Mouse (Mus musculus): ENCODE measurements around the gene Smlr1. TPM values are rescaled to one million over a fixed set of nuclear protein-coding genes. Genes with fewer than 3 reads are reported as not detected.

Smlr1 gene
- not detected in 2 replicates for polyA plus RNA-seq (2014; fragmentation: Nextera tagmentation; extraction: Ambion mirVana)

- Histone ChIP-seq H3K4me3 (ENCODE audit: low read depth, low read length) (no peak within 1 kb of the TSS), H3K9ac (replicated peaks; ENCODE audit: low read depth, low read length) (no peak within 1 kb of the TSS), H3K27ac (ENCODE audit: low read depth, low read length) (no peak within 1 kb of the TSS), H3K4me1 (ENCODE audit: control insufficient read depth, insufficient read depth, low read length) (no peaks in the 10 kb centered on the region), H3K9me3 (ENCODE audit: control insufficient read depth, low read length) (no peaks in the 10 kb centered on the region), H3K27me3 (ENCODE audit: control insufficient read depth, insufficient read depth, low read length) (no peaks in the 10 kb centered on the region), H3K36me3 (ENCODE audit: control insufficient read depth, insufficient read depth, low read length) (no peaks in the 10 kb centered on the region), H3K4me2 (ENCODE audit: low read depth, low read length) (no peak within 1 kb of the TSS)
- 96% methylated on average over 10 of the region's 10 CpGs for WGBS
- ATAC-seq (ENCODE audit: low read depth): no peak
Observed at GRCm38 (mm10) chr10:25535891-25536331, at the start of gene Smlr1. TSS of gene Smlr1 (minus strand) at chr10:25536267.

GRCm38 (mm10) chr10:25584899-25585298 is 48.8 kb upstream of the Smlr1 start:
- WGBS: 95% methylated on average over 6 of the region's 6 CpGs
- H3K36me3 ChIP-seq (ENCODE audit: control insufficient read depth, insufficient read depth, low read length): no peaks in the 10 kb centered on the region
- H3K27ac ChIP-seq (ENCODE audit: low read depth, low read length): no peak overlapping the region
- no peak overlapping the region for H3K9ac ChIP-seq (replicated peaks; ENCODE audit: low read depth, low read length)
- no peaks in the 10 kb centered on the region for H3K27me3 ChIP-seq (ENCODE audit: control insufficient read depth, insufficient read depth, low read length)
- H3K4me1 ChIP-seq (ENCODE audit: control insufficient read depth, insufficient read depth, low read length): no peaks in the 10 kb centered on the region
- ATAC-seq (ENCODE audit: low read depth): no peak
- no peak overlapping the region for H3K4me2 ChIP-seq (ENCODE audit: low read depth, low read length)
- no peak overlapping the region for H3K4me3 ChIP-seq (ENCODE audit: low read depth, low read length)
- H3K9me3 ChIP-seq (ENCODE audit: control insufficient read depth, low read length): no peaks in the 10 kb centered on the region

GRCm38 (mm10) chr10:25580066-25580465 is 44.0 kb upstream of the Smlr1 start:
- Histone ChIP-seq H3K9ac (replicated peaks; ENCODE audit: low read depth, low read length) (no peak overlapping the region), H3K4me3 (ENCODE audit: low read depth, low read length) (no peak overlapping the region), H3K9me3 (ENCODE audit: control insufficient read depth, low read length) (no peaks in the 10 kb centered on the region), H3K27me3 (ENCODE audit: control insufficient read depth, insufficient read depth, low read length) (no peaks in the 10 kb centered on the region), H3K36me3 (ENCODE audit: control insufficient read depth, insufficient read depth, low read length) (no peaks in the 10 kb centered on the region), H3K4me1 (ENCODE audit: control insufficient read depth, insufficient read depth, low read length) (no peaks in the 10 kb centered on the region), H3K4me2 (ENCODE audit: low read depth, low read length) (no peak overlapping the region), H3K27ac (ENCODE audit: low read depth, low read length) (no peak overlapping the region)
- ATAC-seq (ENCODE audit: low read depth): no peak
- WGBS: 84% methylated on average over 2 of the region's 2 CpGs

GRCm38 (mm10) chr10:25571319-25572240 is 35.5 kb upstream of the Smlr1 start:
- H3K9ac ChIP-seq (replicated peaks; ENCODE audit: low read depth, low read length): no peak overlapping the region

GRCm38 (mm10) chr10:25552936-25553335 is 16.9 kb upstream of the Smlr1 start:
- no peak for ATAC-seq (ENCODE audit: low read depth)
- Histone ChIP-seq H3K36me3 (ENCODE audit: control insufficient read depth, insufficient read depth, low read length) (no peaks in the 10 kb centered on the region), H3K9ac (replicated peaks; ENCODE audit: low read depth, low read length) (no peak overlapping the region), H3K4me1 (ENCODE audit: control insufficient read depth, insufficient read depth, low read length) (no peaks in the 10 kb centered on the region), H3K4me2 (ENCODE audit: low read depth, low read length) (no peak overlapping the region), H3K4me3 (ENCODE audit: low read depth, low read length) (no peak overlapping the region), H3K27ac (ENCODE audit: low read depth, low read length) (no peak overlapping the region), H3K27me3 (ENCODE audit: control insufficient read depth, insufficient read depth, low read length) (no peaks in the 10 kb centered on the region), H3K9me3 (ENCODE audit: control insufficient read depth, low read length) (no peaks in the 10 kb centered on the region)
- WGBS: 40% methylated on average over 4 of the region's 4 CpGs

More at GRCm38 (mm10) chr10:25571319-25572240, 35.5 kb upstream of the Smlr1 start:
- ATAC-seq (ENCODE audit: low read depth): peak; percentile 61; the same call in 1 of the 2 replicates
- Histone ChIP-seq H3K4me2 (ENCODE audit: low read depth, low read length) (no peak overlapping the region), H3K4me3 (ENCODE audit: low read depth, low read length) (no peak overlapping the region), H3K36me3 (ENCODE audit: control insufficient read depth, insufficient read depth, low read length) (no peaks in the 10 kb centered on the region), H3K4me1 (ENCODE audit: control insufficient read depth, insufficient read depth, low read length) (no peaks in the 10 kb centered on the region), H3K27me3 (ENCODE audit: control insufficient read depth, insufficient read depth, low read length) (no peaks in the 10 kb centered on the region), H3K9me3 (ENCODE audit: control insufficient read depth, low read length) (no peaks in the 10 kb centered on the region), H3K27ac (ENCODE audit: low read depth, low read length) (no peak overlapping the region)
- 39% methylated on average over 9 of the region's 9 CpGs for WGBS

- ATAC-seq (ENCODE audit: low read depth): no peak
- no peaks in the 10 kb centered on the region for H3K4me1 ChIP-seq (ENCODE audit: control insufficient read depth, insufficient read depth, low read length)
- 98% methylated on average over 3 of the region's 3 CpGs for WGBS
- H3K27me3 ChIP-seq (ENCODE audit: control insufficient read depth, insufficient read depth, low read length): no peaks in the 10 kb centered on the region
- H3K4me2 ChIP-seq (ENCODE audit: low read depth, low read length): no peak overlapping the region
- no peak overlapping the region for H3K9ac ChIP-seq (replicated peaks; ENCODE audit: low read depth, low read length)
- H3K9me3 ChIP-seq (ENCODE audit: control insufficient read depth, low read length): no peaks in the 10 kb centered on the region
- H3K4me3 ChIP-seq (ENCODE audit: low read depth, low read length): no peak overlapping the region
- H3K27ac ChIP-seq (ENCODE audit: low read depth, low read length): no peak overlapping the region
- H3K36me3 ChIP-seq (ENCODE audit: control insufficient read depth, insufficient read depth, low read length): no peaks in the 10 kb centered on the region
Observed at GRCm38 (mm10) chr10:25541097-25541496, 5.0 kb upstream of the Smlr1 start.

GRCm38 (mm10) chr10:25539771-25540168 is 3.7 kb upstream of the Smlr1 start:
- H3K27me3 ChIP-seq (ENCODE audit: control insufficient read depth, insufficient read depth, low read length): no peaks in the 10 kb centered on the region
- H3K9ac ChIP-seq (replicated peaks; ENCODE audit: low read depth, low read length): no peak overlapping the region
- H3K27ac ChIP-seq (ENCODE audit: low read depth, low read length): no peak overlapping the region
- 88% methylated on average over 6 of the region's 6 CpGs for WGBS
- no peak overlapping the region for H3K4me3 ChIP-seq (ENCODE audit: low read depth, low read length)
- no peak overlapping the region for H3K4me2 ChIP-seq (ENCODE audit: low read depth, low read length)
- H3K36me3 ChIP-seq (ENCODE audit: control insufficient read depth, insufficient read depth, low read length): no peaks in the 10 kb centered on the region
- no peaks in the 10 kb centered on the region for H3K9me3 ChIP-seq (ENCODE audit: control insufficient read depth, low read length)
- ATAC-seq (ENCODE audit: low read depth): no peak
- H3K4me1 ChIP-seq (ENCODE audit: control insufficient read depth, insufficient read depth, low read length): no peaks in the 10 kb centered on the region

GRCm38 (mm10) chr10:25539146-25539770 is 3.2 kb upstream of the Smlr1 start:
- Histone ChIP-seq H3K36me3 (ENCODE audit: control insufficient read depth, insufficient read depth, low read length) (no peaks in the 10 kb centered on the region), H3K9me3 (ENCODE audit: control insufficient read depth, low read length) (no peaks in the 10 kb centered on the region), H3K4me3 (ENCODE audit: low read depth, low read length) (no peak overlapping the region), H3K4me2 (ENCODE audit: low read depth, low read length) (no peak overlapping the region), H3K4me1 (ENCODE audit: control insufficient read depth, insufficient read depth, low read length) (no peaks in the 10 kb centered on the region), H3K27me3 (ENCODE audit: control insufficient read depth, insufficient read depth, low read length) (no peaks in the 10 kb centered on the region), H3K27ac (ENCODE audit: low read depth, low read length) (no peak overlapping the region), H3K9ac (replicated peaks; ENCODE audit: low read depth, low read length) (no peak overlapping the region)
- no peak for ATAC-seq (ENCODE audit: low read depth)
- 93% methylated on average over 4 of the region's 4 CpGs for WGBS

GRCm38 (mm10) chr10:25538738-25539137 is 2.7 kb upstream of the Smlr1 start:
- WGBS: 85% methylated on average over 1 of the region's 1 CpGs
- Histone ChIP-seq H3K9me3 (ENCODE audit: control insufficient read depth, low read length) (no peaks in the 10 kb centered on the region), H3K27ac (ENCODE audit: low read depth, low read length) (no peak overlapping the region), H3K4me1 (ENCODE audit: control insufficient read depth, insufficient read depth, low read length) (no peaks in the 10 kb centered on the region), H3K36me3 (ENCODE audit: control insufficient read depth, insufficient read depth, low read length) (no peaks in the 10 kb centered on the region), H3K27me3 (ENCODE audit: control insufficient read depth, insufficient read depth, low read length) (no peaks in the 10 kb centered on the region), H3K9ac (replicated peaks; ENCODE audit: low read depth, low read length) (no peak overlapping the region), H3K4me3 (ENCODE audit: low read depth, low read length) (no peak overlapping the region), H3K4me2 (ENCODE audit: low read depth, low read length) (no peak overlapping the region)
- ATAC-seq (ENCODE audit: low read depth): no peak

All from neural tube, embryonic 14.5 days (tissue).